Mouse (Mus musculus): ENCODE results near the gene Dpy19l2. TPM values are rescaled to one million over a fixed set of nuclear protein-coding genes. Genes with fewer than 3 reads are reported as not detected.

The Dpy19l2 gene
- polyA plus RNA-seq, 1 experiment from 2014 or later = 0.54 TPM

- no peak for ATAC-seq
- Histone ChIP-seq H3K9me3 (ENCODE audit: low read length) (no peaks in the 10 kb centered on the region), H3K27ac (ENCODE audit: low read length) (no peak overlapping the region), H3K27me3 (replicated peaks; ENCODE audit: insufficient read depth, low read length) (no peaks in the 10 kb centered on the region), H3K4me2 (replicated peaks; ENCODE audit: low read depth, low read length) (no peak overlapping the region), H3K36me3 (ENCODE audit: insufficient read depth, low read length) (no peaks in the 10 kb centered on the region), H3K9ac (replicated peaks; ENCODE audit: low read depth) (no peak overlapping the region), H3K4me3 (ENCODE audit: low read depth, low read length) (no peak overlapping the region), H3K4me1 (ENCODE audit: insufficient read depth, low read depth, low read length) (no peaks in the 10 kb centered on the region)
- WGBS = 73% methylated on average over 4 of the region's 4 CpGs
- TF ChIP-seq EP300 (IDR thresholded peaks at IDR 0.05) (no peak), CTCF (IDR thresholded peaks at IDR 0.05) (no peak)
- no peak for DNase-seq (ENCODE audit: low spot score)
These were observed 187.2 kb downstream of the Dpy19l2 start for GRCm38 (mm10) chr9:24508880-24509279.

Other genes starting within 250 kb of the Dpy19l2 start
- gene Dpy19l1, start 193.2 kb downstream of the Dpy19l2 start, polyA plus RNA-seq (2015; fragmentation: Nextera tagmentation; extraction: Ambion mirVana) = 8.2 and 10.1 TPM in 2 replicates
- gene Cypt4, start 71.1 kb downstream of the Dpy19l2 start, polyA plus RNA-seq (2015; fragmentation: Nextera tagmentation; extraction: Ambion mirVana) = not detected in 2 replicates
- 0.69 and 0.88 TPM in 2 replicates for gene Tbx20, start 78.0 kb upstream of the Dpy19l2 start, polyA plus RNA-seq (2015; fragmentation: Nextera tagmentation; extraction: Ambion mirVana)

All from lung, postnatal 0 days (tissue).